Mouse (Mus musculus) G1E-ER4 (cell line): Measurements from ENCODE around the gene Il1rn. TPM values are rescaled to one million over a fixed set of nuclear protein-coding genes. Genes with fewer than 3 reads are reported as not detected.

Experiments used
- GATA1 ChIP-seq: IDR thresholded peaks from one replicate; pipeline ENCODE4 v1.8.0; 2012; ENCODE audit warnings: low read length, inconsistent platforms
- polyA plus RNA-seq: library from polyadenylated mRNA; stranded (reverse); fragments of >175 nt; gene quantifications from 2 replicates; pipeline ENCODE4 v1.2.3, GENCODE M21; 2012

The Il1rn gene
- not detected in 2 replicates for polyA plus RNA-seq

DNA sequence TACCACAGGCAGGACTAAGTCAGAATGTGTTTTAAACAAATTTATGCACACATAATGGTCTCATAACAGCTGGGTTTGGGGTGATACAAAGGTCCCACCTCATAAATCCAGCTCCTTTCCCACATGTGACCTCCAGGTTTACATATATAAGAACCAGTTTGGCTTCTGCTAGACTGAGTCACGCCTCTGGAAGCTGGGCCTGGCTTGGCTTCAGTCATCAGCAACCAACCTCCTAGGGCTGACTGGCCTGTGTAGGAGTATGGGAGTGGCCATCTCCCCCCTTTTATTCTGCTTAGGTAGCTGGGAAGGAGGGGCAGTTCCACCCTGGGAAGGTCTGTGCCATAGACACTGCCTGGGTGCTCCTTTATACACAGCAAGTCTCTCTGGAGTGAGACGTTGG is at the start of gene Il1rn:
TSS of gene Il1rn (plus strand) at position 309 of the 400 bp plus-strand sequence.
- no peak for TF ChIP-seq GATA1

- no peak for TF ChIP-seq GATA1
Observed at GRCm38 (mm10) chr2:24290896-24291295, 45.8 kb upstream of the Il1rn start, which contains the start of gene Il1f10. TSS of gene Il1f10 (plus strand) at chr2:24291196.

DNA sequence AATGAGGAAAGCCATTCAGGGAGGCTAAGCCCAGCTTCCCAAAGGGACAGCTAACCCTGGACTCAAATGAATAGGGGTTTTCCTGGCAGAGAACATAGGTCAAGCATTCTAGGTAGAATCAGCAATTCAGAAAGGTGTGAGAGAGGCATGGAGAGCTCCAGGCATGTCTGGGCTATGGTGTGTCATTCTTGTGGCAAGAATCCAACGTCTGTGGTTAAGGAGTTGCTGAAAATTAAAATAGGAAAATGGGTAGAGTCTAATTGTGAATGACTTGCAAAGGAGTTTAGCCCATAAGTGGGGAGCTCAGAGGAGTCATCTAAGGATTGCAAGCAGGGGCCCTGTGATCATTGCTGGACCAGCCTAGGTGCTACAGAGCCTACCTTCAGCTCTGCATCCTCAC is 42.0 kb upstream of the Il1rn start:
- no peak for TF ChIP-seq GATA1

- TF ChIP-seq GATA1, result no peak
Observed at GRCm38 (mm10) chr2:24296837-24297236, 39.8 kb upstream of the Il1rn start.

GRCm38 (mm10) chr2:24311302-24312001 is 25.2 kb upstream of the Il1rn start:
- TF ChIP-seq GATA1, result no peak

DNA sequence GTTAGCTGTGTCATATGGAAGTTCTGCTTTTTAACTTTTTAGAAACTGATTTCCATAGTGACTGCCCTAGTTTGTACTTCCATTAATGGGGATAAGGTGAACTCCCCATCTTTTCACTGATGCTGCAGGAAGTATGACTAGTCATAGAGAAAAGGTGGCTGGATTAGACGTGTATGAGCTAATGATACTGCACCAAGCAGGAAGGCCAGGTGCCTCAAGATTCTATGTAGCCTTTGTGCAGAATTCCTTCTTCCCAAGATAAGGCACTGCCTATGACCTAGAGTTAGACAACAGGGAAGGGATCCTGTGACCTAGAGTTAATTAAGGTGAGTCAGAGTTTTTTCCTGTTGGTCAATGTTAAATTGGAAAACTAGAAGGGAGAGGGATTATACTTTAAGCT is 19.7 kb upstream of the Il1rn start:
- TF ChIP-seq GATA1, result no peak

GRCm38 (mm10) chr2:24317919-24318598 is 18.6 kb upstream of the Il1rn start:
- no peak for TF ChIP-seq GATA1

DNA sequence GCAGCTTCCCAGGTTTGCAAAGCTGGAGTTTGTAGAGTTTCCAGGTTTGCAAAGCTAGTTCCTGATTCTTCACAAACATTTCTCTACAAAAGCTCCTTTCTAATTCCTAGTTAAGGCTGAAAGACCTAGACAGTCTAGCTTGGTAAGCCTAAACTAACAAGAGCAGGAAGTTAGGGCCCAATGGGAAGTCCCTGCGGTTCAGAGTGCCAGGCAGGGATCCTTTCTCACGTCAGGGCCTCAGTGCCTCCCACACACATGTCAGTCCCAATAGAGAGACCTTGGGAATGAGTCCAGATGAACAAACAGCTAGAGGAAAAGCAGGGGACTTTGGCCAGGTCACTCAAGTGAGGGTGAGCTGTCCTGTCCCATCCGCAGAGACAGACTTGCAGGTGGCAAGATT is 1.3 kb upstream of the Il1rn start:
- no peak for TF ChIP-seq GATA1

GRCm38 (mm10) chr2:24341395-24341885 is 4.8 kb downstream of the Il1rn start:
- TF ChIP-seq GATA1, result no peak

DNA sequence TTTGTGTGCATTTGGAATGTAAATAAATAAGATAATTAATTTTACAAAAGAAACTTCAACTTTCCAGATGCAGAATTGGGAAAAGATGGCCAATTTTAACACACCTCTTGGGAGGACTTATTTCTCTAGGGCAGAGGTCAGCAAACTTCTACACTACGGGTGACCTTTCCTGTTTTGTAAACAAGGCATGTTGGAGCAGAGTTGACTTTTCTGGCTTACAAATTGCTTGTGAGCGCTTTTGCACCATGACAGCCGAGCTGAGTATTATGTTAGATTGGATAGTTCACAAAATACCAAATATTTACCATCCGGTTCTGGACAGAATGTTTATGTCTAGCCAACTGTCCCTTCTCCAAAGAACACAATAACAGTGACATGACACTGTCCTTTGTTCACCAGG is 8.0 kb downstream of the Il1rn start:
- TF ChIP-seq GATA1, result no peak

GRCm38 (mm10) chr2:24345056-24345455 is 8.4 kb downstream of the Il1rn start:
- TF ChIP-seq GATA1, result no peak

GRCm38 (mm10) chr2:24347926-24348325 is 11.3 kb downstream of the Il1rn start:
- TF ChIP-seq GATA1, result no peak

DNA sequence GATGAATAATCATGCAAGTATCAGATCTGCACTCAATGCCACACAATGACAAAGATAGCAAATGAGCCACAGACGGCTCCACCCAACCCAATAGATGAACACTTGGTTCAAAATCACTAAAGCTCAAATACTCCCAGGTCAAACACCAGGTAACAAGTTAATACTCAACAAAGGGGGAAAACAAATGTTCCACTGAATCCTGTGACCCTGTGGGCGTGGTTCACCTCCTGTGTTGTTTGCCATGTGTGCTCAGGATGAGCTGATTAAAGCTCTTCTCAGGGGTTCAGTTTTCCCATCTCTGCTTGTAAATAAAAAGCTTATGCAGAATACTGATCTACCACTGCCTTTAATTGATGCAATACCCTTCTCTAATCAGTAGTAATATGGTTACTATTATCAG is 14.5 kb downstream of the Il1rn start:
- no peak for TF ChIP-seq GATA1

GRCm38 (mm10) chr2:24353042-24353441 is 16.4 kb downstream of the Il1rn start:
- no peak for TF ChIP-seq GATA1

GRCm38 (mm10) chr2:24357642-24358041 is 21.0 kb downstream of the Il1rn start:
- no peak for TF ChIP-seq GATA1

DNA sequence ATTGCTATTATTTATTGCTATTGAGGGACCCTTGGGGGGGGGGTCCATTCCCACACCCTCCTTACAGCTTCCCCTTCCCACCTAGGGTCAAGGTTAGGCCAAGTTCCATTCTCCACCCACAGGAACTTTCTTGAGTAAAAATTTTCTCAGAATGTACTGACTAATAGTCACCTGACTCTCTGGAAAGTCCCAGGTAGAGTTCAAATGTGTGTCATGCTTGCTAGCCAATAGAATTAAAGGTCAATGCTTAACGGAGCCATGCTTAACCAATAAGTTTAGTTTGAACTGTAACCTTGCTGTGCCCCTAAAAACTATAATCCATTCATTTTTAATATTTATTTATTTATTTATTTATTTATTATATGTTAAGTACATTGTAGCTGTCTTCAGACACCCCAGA is 22.7 kb downstream of the Il1rn start:
- TF ChIP-seq GATA1, result no peak

DNA sequence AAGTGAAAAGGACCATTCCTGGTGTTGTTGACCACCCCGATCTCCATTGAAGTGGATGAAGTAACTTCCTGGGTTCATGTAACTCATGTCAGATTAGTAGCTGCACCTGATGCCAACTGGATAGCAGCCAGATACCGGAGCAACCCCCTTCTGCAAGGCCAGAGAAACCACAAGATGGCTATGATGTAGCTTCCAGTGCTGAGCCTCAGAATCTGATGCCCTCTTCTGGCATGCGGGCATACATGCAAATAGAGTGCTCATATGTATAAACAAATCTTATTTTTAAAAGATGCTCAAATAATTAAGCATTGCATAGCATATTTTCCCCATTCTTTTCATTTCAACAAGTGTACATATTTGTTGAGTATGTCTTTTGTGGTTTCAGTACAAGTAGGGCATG is 27.2 kb downstream of the Il1rn start:
- TF ChIP-seq GATA1, result no peak
